ENCODE assay signal across 21 mouse cellular contexts in genomic region chr14:102827756-102828384, GRCm38 (mm10).
DNase-seq lines count a peak whose midpoint lies in the region; ATAC-seq and TF ChIP-seq lines count a peak whose summit lies in the region.
"Had no signal": no experiment of that assay in that cellular context is flagged by ENCODE, and none has a peak within 500 bp of the region (broad histone marks: within the 10 kb centered on the region; RNA-seq: fewer than 3 reads in every experiment).

No protein-coding gene starts in this region.

- no peak overlapping the region for H3K9ac ChIP-seq in liver, embryonic 15.5 days
- no peak overlapping the region for H3K9ac ChIP-seq in liver, embryonic 11.5 days (ENCODE audit: low read depth, low read length)
- peak overlapping the region; percentile 3; the same call in 1 of the 2 replicates for H3K9ac ChIP-seq in CH12.LX (ENCODE audit: insufficient read depth, low read depth)
- H3K9ac ChIP-seq: forebrain, embryonic 13.5 days; heart, embryonic 15.5 days; hindbrain, embryonic 12.5 days; limb, embryonic 15.5 days; stomach, embryonic 15.5 days had no signal

- DNase-seq in liver, embryonic 11.5 days (ENCODE audit: low spot score) = no peak
- DNase-seq in CH12.LX (ENCODE audit: extremely low read depth) = no peak
- DNase-seq in right cerebral cortex, postnatal 4 days = no peak
- DNase-seq in thymus, adult 18-20 months = no peak
- no peak for DNase-seq in cerebellum, adult 9-10 months
- DNase-seq: adrenal gland, adult 8-10 months; cerebellum, adult 18-20 months; gastrocnemius, postnatal 10 days; kidney, adult 18-20 months; kidney, postnatal 10 days; right cerebral cortex, adult 18-20 months; thymus, postnatal 36 days had no signal

- no peaks in the 10 kb centered on the region for H3K4me1 ChIP-seq in liver, embryonic 15.5 days (replicated peaks)
- H3K4me1 ChIP-seq in liver, embryonic 11.5 days (replicated peaks; ENCODE audit: control insufficient read depth, insufficient read depth, low read length) = no peaks in the 10 kb centered on the region
- peaks cover 31 to 59% of the 10 kb centered on the region in 2 experiments for H3K4me1 ChIP-seq in CH12.LX (ENCODE audit: control insufficient read depth in 1 of 2, insufficient read depth in 2 of 2)
- H3K4me1 ChIP-seq: forebrain, embryonic 13.5 days; hindbrain, embryonic 12.5 days; stomach, embryonic 15.5 days had no signal

- no peak overlapping the region for H3K4me2 ChIP-seq in liver, embryonic 15.5 days
- no peak overlapping the region for H3K4me2 ChIP-seq in liver, embryonic 11.5 days
- H3K4me2 ChIP-seq in CH12.LX (ENCODE audit: insufficient read depth, low read depth, poor library complexity, severe bottlenecking) = peak overlapping the region; percentile 91
- H3K4me2 ChIP-seq: forebrain, embryonic 13.5 days; heart, embryonic 15.5 days; hindbrain, embryonic 12.5 days; limb, embryonic 15.5 days; stomach, embryonic 15.5 days had no signal

- H3K4me3 ChIP-seq in liver, embryonic 15.5 days (replicated peaks) = no peak overlapping the region
- H3K4me3 ChIP-seq in liver, embryonic 11.5 days (ENCODE audit: low read depth, low read length) = no peak overlapping the region
- no peak overlapping the region for H3K4me3 ChIP-seq in CH12.LX (replicated peaks in 1 of 3; ENCODE audit: low read depth in 2 of 3, low read length in 2 of 3, poor library complexity in 1 of 3)
- H3K4me3 ChIP-seq: forebrain, embryonic 13.5 days; heart, embryonic 15.5 days; hindbrain, embryonic 12.5 days; limb, embryonic 15.5 days; stomach, embryonic 15.5 days had no signal

- TF ChIP-seq RAD21 in CH12.LX (IDR thresholded peaks at IDR 0.05; ENCODE audit: low read depth, low read length) = no peak

- TF ChIP-seq CTCF in CH12.LX (conservative IDR thresholded peaks at IDR 0.05 in 1 of 2, IDR thresholded peaks at IDR 0.05 in 1 of 2; ENCODE audit: low read depth in 2 of 2, low read length in 2 of 2) = no peak

- dilution Hi-C loops in CH12.LX (cut with MboI; ENCODE audit: extremely low pct_ligation_motif_present, extremely low pct_unique_long_range_greater_than_20kb, low sequenced_read_pairs) = no loop called here

- no peak for TF ChIP-seq EP300 in CH12.LX (IDR thresholded peaks at IDR 0.05; ENCODE audit: low read length)

- H3K79me2 ChIP-seq in CH12.LX (replicated peaks; ENCODE audit: control insufficient read depth, extremely low read depth, insufficient read depth, poor library complexity, severe bottlenecking) = no peaks in the 10 kb centered on the region

- in situ Hi-C loops in CH12.LX (cut with MboI; ENCODE audit: low pct_ligation_motif_present, low pct_unique_long_range_greater_than_20kb, low sequenced_read_pairs) = no loop called here

- H3K27me3 ChIP-seq in liver, embryonic 15.5 days = no peaks in the 10 kb centered on the region
- H3K27me3 ChIP-seq in liver, embryonic 11.5 days (replicated peaks; ENCODE audit: control insufficient read depth, insufficient read depth, low read length) = no peaks in the 10 kb centered on the region
- H3K27me3 ChIP-seq in CH12.LX (replicated peaks) = no peaks in the 10 kb centered on the region
- H3K27me3 ChIP-seq: forebrain, embryonic 13.5 days; heart, embryonic 15.5 days; hindbrain, embryonic 12.5 days; limb, embryonic 15.5 days; Patski; stomach, embryonic 15.5 days had no signal

- no peaks in the 10 kb centered on the region for H3K36me3 ChIP-seq in liver, embryonic 15.5 days (replicated peaks)
- no peaks in the 10 kb centered on the region for H3K36me3 ChIP-seq in liver, embryonic 11.5 days (ENCODE audit: control insufficient read depth, insufficient read depth, low read length)
- H3K36me3 ChIP-seq in CH12.LX (replicated peaks in 1 of 2; ENCODE audit: control insufficient read depth in 1 of 2, insufficient read depth in 1 of 2, low read length in 1 of 2) = peaks cover under 1 to 24% of the 10 kb centered on the region in 2 experiments
- H3K36me3 ChIP-seq: heart, embryonic 15.5 days; hindbrain, embryonic 12.5 days; limb, embryonic 15.5 days; stomach, embryonic 15.5 days had no signal

- no peak for TF ChIP-seq POLR2A in CH12.LX (IDR thresholded peaks at IDR 0.05; ENCODE audit: low read depth, low read length)

- no peaks in the 10 kb centered on the region for H3K9me3 ChIP-seq in liver, embryonic 15.5 days (replicated peaks)
- no peaks in the 10 kb centered on the region for H3K9me3 ChIP-seq in liver, embryonic 11.5 days (ENCODE audit: control insufficient read depth, low read length)
- H3K9me3 ChIP-seq in CH12.LX (replicated peaks; ENCODE audit: low read length) = no peaks in the 10 kb centered on the region
- H3K9me3 ChIP-seq: forebrain, embryonic 13.5 days; heart, embryonic 15.5 days; hindbrain, embryonic 12.5 days; limb, embryonic 15.5 days; stomach, embryonic 15.5 days had no signal

- 31% methylated on average over 7 of the region's 7 CpGs for WGBS in liver, embryonic 15.5 days (ENCODE audit: insufficient replicate concordance)
- 56% methylated on average over 7 of the region's 7 CpGs for WGBS in liver, embryonic 11.5 days

- no peak overlapping the region; the same call in 1 of the 2 replicates for H3K27ac ChIP-seq in liver, embryonic 15.5 days (replicated peaks)
- no peak overlapping the region for H3K27ac ChIP-seq in liver, embryonic 11.5 days (ENCODE audit: low read depth, low read length)
- H3K27ac ChIP-seq in CH12.LX (ENCODE audit: insufficient read depth, low read depth) = peak overlapping the region; percentile 32; the same call in 1 of the 2 replicates
- H3K27ac ChIP-seq: forebrain, embryonic 13.5 days; heart, embryonic 15.5 days; hindbrain, embryonic 12.5 days; limb, embryonic 15.5 days; stomach, embryonic 15.5 days had no signal

- peak; percentile 42; the same call in 1 of the 2 replicates for ATAC-seq in liver, embryonic 15.5 days (ENCODE audit: insufficient read depth)
- no peak for ATAC-seq in liver, embryonic 11.5 days (replicated peaks; ENCODE audit: low FRiP score)
- peak; percentile 64 for ATAC-seq in common myeloid progenitor, adult 5-6 weeks (replicated peaks; ENCODE audit: low read depth, poor library complexity, severe bottlenecking)
- peak; percentile 75 for ATAC-seq in megakaryocyte progenitor cell, adult 5-6 weeks (replicated peaks; ENCODE audit: poor library complexity)
- ATAC-seq: forebrain, embryonic 13.5 days; Patski had no signal

TF ChIP-seq in CH12.LX, 34 proteins besides CTCF, POLR2A, EP300 and RAD21:
- TF ChIP-seq TBP (conservative IDR thresholded peaks at IDR 0.05; ENCODE audit: low read depth, low read length) (no peak), ZNF384 (IDR thresholded peaks at IDR 0.05; ENCODE audit: low read depth, low read length) (no peak), GABPA (IDR thresholded peaks at IDR 0.05; ENCODE audit: insufficient replicate concordance, low read depth, low read length) (no peak), HCFC1 (IDR thresholded peaks at IDR 0.05; ENCODE audit: low read depth, low read length) (no peak), NELFE (IDR thresholded peaks at IDR 0.05; ENCODE audit: low read depth, low read length) (no peak), ELF1 (IDR thresholded peaks at IDR 0.05; ENCODE audit: low read depth, low read length) (no peak; the same call in 1 of the 2 replicates), NRF1 (IDR thresholded peaks at IDR 0.05; ENCODE audit: low read depth, low read length) (no peak), MXI1 (IDR thresholded peaks at IDR 0.05; ENCODE audit: low read depth, low read length) (no peak), ZC3H11A (IDR thresholded peaks at IDR 0.05; ENCODE audit: low read depth, low read length) (no peak), PAX5 (IDR thresholded peaks at IDR 0.05; ENCODE audit: low read length) (no peak), ETS1 (conservative IDR thresholded peaks at IDR 0.05; ENCODE audit: low read depth, low read length) (no peak), MAFK (IDR thresholded peaks at IDR 0.05; ENCODE audit: insufficient replicate concordance, low read length) (no peak)
